Mouse (Mus musculus) bone marrow macrophage, adult 2 months (primary cell): ENCODE measurements around the gene Plekhn1.

ENCODE experiments used
- CTCF ChIP-seq: IDR thresholded peaks from 2 replicates; pipeline ENCODE4 v1.5.1; 2012; ENCODE audit warnings: low read depth, mild to moderate bottlenecking, low read length, moderate library complexity
- POLR2A ChIP-seq: IDR thresholded peaks from 2 replicates; pipeline ENCODE4 v1.6.1; 2012; ENCODE audit warnings: mild to moderate bottlenecking, low read depth, low read length, borderline replicate concordance

DNA sequence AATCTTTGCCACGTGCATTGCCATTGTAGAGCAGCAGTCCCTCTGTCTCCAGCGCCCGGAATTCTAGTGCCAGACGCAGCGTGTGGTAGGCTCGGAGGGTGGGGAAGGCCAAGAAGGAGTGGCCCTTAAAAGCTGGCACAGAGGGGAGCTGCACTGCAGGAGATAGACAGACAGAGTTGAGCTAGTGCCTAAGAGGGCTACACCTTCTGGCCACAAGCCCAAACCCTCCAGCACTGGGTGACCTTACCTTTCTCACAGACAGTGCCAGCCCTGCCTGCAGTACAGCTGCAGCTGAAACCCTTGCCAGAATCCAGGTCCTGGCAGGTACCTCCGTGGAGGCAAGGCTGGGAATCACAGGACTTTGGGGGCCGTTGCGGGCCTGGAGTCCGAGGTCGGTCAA lies 62.8 kb downstream of the Plekhn1 start:
- TF ChIP-seq CTCF (no peak), POLR2A (no peak)
